Mouse (Mus musculus): ENCODE data around the gene Hist2h3b. TPM values are rescaled to one million over a fixed set of nuclear protein-coding genes. Genes with fewer than 3 reads are reported as not detected.
"Not testable (repeated sequence)": the region's sequence is repeated elsewhere in the genome, so short reads cannot be mapped to it uniquely, and the experiment has no call there.

The Hist2h3b gene
- total RNA-seq, 2 experiments from 2014 or later = 60.7 to 62.3 TPM

DNA sequence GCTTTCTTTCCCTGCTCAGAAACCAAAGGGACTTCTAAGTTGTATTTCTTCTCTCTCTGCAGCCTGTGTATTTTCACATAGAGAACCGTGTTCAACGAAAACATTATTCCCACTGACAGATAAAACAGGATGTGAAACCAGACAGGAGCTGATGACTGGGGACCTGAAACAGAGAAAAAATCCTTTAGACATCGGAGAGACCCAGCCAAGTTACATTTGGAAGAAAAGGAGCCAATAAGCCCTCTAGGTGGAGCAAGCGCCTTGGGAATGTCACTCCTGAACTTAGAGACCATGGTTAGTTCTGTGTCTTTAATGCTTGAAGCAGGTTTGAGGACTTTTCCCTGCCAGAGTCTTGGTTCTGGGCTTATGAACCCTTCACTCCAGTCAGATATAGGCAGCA, 16.0 kb downstream of the Hist2h3b start:
- no peak for DNase-seq (ENCODE audit: low spot score in 2 of 2)
- intact Hi-C loops (cut with DNase I) = loop anchor here (5.0 kb wide), 1 partner anchor 158 kb away; no protein-coding TSS in a partner anchor

DNA sequence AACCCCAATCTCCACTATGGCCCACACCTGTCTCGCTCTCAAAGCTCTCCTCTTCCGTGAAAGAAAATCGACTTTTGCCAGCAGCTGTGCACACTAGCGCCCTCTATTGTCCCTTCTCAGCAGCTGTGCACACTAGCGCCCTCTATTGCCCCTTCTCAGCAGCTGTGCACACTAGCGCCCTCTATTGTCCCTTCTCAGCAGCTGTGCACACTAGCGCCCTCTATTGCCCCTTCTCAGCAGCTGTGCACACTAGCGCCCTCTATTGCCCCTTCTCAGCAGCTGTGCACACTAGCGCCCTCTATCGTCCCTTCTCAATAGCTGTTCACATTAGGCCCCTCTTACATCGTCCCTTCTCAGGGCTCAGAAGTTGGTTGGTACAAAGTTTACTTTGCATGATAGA, 18.9 kb downstream of the Hist2h3b start:
- intact Hi-C loops (cut with DNase I) = not testable (repeated sequence)

DNA sequence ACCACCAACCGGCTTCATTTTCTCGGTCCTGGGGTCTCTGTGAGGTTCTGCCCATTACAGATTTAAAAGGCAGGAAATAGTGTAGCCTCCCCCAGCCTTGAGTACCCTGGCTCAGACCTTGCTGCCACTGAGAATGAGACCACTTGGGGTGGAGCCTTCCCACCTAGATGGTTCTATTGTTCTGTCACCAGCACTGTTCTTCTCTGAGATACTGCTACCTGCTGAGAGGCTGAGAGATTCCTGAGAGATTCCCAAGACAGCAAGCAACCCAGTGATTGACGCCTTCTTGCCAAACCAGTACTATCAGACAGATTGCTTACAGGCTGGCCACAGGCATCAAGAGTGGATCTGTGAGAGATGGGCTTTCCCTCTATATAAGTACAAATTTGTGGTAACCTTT, 20.7 kb downstream of the Hist2h3b start:
- no peak for DNase-seq (ENCODE audit: low spot score in 2 of 2)
- intact Hi-C loops (cut with DNase I) = no loop called here

More for the DNA sequence above, 18.9 kb downstream of the Hist2h3b start:
- not testable (repeated sequence) for DNase-seq (ENCODE audit: low spot score in 2 of 2)

DNA sequence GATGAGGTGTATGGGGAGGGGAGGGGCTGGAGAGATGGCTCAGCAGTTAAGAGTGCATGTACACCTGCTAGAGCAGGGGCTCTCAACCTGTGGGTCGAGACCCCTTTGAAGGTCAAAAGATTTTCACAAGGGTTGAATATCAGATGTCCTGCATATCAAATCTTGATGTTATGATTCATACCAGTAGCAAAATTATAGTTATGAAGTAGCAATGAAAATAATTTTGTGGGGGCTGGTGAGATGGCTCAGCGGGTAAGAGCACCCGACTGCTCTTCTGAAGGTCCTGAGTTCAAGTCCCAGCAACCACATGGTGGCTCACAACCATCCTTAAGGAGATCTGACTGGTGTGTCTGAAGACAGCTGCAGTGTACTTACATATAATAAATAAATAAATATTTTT, 22.3 kb downstream of the Hist2h3b start:
- DNase-seq (ENCODE audit: low spot score in 2 of 2); intact Hi-C loops (cut with DNase I): not testable (repeated sequence)

DNA sequence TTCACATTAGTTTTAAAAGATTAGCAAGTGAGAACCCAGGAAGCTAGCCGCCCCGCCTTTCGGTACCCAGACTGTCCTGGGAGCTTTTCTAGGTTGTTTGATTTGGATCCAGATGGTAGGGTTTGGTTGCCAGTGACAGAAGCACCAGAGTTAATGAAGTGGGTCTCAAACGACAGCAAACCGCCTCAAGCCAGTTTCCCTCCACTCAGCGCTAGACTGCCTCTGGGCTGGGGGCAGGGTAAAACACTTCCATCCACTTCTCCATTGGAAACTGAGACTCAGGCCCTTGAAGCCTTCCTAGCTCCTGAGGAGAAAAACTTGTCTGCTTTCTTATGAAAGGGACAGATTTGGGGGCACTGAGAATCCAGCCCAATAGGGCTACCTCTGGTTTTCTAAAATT, 24.2 kb downstream of the Hist2h3b start:
- DNase-seq (ENCODE audit: low spot score in 2 of 2) = no peak
- intact Hi-C loops (cut with DNase I) = no loop called here

DNA sequence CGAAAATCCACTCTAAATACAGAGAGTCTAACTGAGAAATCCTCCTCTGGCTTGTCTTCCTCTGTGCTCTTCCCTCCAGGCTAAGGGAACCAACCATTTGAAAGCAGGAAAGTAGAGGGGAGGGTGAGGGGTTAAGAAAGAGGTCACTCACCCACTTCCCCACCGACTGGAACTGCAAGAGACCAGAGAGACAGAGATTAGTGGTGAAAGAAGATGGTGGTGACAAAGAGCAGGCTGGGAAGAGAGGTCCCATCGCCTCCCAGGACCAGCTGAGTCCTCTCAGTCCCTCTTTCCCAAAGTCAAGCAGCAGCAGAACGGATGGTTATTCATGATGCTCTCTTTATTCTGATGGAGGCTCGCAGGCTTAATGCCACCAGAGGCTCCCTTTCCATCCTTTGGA, 24.9 kb downstream of the Hist2h3b start:
- no peak for DNase-seq (ENCODE audit: low spot score in 2 of 2)
- intact Hi-C loops (cut with DNase I) = no loop called here

DNA sequence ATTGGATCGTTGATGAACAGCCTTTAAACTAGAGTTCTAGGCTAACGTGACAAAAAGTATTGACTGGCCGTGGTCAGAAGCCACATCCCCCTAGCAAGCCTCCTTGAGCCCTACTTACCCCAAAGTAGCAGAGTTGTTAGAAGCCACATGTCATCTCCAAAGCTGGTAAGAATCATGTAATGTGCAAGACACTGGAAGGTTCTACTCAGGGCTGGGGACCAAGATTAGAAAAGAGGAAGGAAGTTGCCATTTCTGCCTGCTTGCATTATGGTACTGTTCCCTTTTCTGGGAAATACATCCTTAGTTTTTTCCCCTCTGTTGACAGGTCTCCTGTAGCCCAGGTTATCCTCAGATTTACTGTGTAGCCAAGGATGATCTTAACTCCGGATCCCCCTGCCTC, 25.3 kb downstream of the Hist2h3b start, which contains the start of gene Fcgr1:
Gene Fcgr1, minus strand, starts transcription at position 183 of the 400 bp plus-strand sequence.
- no peak for DNase-seq (ENCODE audit: low spot score in 2 of 2)
- intact Hi-C loops (cut with DNase I) = no loop called here

DNA sequence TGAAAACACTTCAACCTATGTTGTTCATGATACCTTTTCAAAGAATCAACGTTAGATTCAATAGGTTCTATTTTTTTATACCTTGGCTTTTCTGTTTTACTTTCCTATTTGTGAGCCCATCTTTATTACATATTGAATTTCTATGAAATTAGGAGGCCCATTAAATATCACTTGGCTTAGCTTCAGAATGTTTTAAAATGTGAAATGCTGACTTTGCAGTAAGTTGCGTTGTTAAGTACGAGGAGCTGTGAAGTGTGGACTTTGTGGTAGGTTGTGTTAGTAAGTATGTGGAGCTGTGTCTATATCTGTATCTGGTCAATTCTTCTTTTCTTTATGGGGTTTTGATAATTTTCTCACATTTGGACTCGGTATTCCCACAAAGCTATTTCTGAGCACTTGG, 29.9 kb downstream of the Hist2h3b start:
- no peak for DNase-seq (ENCODE audit: low spot score in 2 of 2)
- intact Hi-C loops (cut with DNase I) = no loop called here

DNA sequence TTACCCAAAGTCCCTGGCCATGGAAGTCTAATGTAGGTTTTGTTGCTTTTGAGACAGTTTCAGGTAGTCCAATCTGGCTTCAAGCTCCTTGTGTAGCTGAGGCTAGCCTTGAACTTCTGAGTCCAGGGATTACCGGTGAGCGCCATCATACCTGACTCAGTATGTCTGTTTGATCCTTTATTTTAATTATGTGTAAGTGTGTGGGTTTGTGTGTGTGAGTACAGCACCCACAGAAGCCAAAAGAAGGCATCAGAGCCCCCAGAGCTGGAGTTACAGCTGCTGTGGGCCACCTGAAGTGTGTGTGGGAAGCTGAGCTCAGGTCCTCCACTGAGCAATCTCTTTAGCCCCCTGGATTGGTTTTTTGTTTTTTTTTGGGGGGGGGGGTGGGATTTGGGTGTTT, 31.1 kb downstream of the Hist2h3b start:
- DNase-seq (ENCODE audit: low spot score in 2 of 2) = no peak
- intact Hi-C loops (cut with DNase I) = no loop called here

DNA sequence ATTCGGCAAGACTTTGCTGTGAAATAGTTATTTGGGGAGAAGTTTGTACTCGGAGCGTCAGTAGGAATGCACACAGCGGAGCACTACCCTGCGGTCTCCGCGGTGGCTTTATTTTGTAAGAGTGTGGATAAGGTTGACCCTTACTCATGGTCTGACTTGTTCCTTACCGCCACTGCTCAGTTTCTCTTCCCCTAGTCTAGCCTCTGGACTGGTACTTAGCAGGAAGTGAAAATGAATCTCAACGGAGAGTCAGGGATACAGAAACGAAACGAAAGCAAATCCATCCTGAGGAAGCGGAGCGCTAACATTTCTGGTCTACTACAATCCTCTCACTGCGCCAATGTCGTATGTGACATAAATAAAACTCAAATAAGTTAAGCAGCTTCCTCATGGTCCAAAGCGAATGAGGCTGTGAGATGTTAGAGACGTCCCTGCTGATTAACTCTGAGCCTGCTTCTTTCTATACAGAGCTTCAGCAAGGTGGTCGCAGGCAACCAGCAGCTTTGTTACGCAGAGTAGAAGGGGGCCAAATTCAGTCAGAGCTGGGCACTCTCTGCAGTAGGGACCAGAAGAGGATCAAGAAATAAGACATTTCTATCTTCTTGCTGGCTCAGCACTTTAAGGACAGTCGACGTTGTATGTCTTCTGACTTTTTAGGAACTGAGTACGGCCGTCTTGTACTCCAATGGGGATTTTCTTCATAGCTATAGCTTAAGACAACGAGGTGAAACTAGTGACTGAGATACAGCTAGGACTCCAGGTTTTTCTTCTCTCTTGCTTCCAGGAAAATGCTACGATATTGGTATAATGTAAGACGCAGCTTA, 32.5 kb downstream of the Hist2h3b start:
- intact Hi-C loops (cut with DNase I) = no loop called here
- no peak for DNase-seq (ENCODE audit: low spot score in 2 of 2)

DNA sequence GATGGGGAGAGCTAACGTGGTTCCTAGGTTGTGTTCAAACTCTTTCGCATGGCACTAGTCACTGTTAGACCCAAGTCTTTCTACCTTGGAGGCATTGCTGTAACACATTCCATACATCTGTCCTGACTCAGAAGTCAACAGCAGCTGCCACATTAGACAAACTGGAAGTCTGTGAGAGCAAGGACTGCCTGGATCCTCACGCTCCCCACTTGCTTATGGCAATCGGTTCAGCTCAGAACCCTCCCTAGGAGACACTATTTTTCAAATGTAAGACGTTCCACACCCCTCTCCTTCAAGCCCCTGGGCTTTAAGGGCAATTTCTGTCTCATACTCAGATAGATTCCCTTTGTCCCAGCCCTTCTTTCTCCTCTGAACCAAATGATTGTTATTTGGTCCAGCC, 33.6 kb downstream of the Hist2h3b start:
- intact Hi-C loops (cut with DNase I) = no loop called here
- no peak for DNase-seq (ENCODE audit: low spot score in 2 of 2)

DNA sequence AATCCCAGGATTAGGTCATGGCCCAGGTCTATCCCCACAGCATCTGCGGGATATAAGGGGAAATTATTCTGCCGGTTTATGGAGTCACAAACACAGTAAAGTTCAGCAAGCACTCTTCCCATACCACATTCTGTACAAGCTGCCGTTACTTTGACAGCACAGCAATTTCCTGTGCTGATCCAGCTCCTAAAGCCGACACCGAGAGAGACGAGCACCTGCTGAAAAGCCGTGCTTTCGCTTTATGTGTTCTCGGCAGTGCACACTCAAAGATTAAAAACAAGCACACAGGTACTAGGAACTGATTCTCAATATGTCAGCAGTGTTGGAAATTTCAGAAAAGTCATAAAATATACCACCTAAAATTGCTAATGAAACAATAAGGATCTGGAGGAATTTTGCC, 38.1 kb downstream of the Hist2h3b start:
- intact Hi-C loops (cut with DNase I) = no loop called here

DNA sequence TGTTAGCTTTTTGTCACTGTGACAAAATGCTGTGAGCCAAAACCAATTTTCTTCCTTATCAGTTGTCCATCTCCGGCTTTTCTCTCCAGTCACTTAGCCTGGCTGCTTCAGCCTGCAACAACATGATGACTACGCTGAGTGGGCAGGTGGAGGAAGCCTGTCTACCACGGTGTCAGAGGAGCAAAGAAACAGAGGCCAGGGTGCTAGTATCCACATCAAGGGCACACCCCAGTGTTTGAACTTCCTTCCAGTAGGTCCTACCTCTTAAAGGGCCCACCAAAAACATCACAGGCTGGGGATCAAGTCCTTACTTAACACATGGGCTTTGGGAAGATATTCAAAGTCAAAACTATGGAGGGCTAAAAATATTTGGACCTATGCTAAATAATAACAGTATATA, 41.0 kb downstream of the Hist2h3b start:
- no peak for DNase-seq (ENCODE audit: low spot score in 2 of 2)
- intact Hi-C loops (cut with DNase I) = no loop called here

More for the DNA sequence above, 38.1 kb downstream of the Hist2h3b start:
- no peak for DNase-seq (ENCODE audit: low spot score in 2 of 2)

DNA sequence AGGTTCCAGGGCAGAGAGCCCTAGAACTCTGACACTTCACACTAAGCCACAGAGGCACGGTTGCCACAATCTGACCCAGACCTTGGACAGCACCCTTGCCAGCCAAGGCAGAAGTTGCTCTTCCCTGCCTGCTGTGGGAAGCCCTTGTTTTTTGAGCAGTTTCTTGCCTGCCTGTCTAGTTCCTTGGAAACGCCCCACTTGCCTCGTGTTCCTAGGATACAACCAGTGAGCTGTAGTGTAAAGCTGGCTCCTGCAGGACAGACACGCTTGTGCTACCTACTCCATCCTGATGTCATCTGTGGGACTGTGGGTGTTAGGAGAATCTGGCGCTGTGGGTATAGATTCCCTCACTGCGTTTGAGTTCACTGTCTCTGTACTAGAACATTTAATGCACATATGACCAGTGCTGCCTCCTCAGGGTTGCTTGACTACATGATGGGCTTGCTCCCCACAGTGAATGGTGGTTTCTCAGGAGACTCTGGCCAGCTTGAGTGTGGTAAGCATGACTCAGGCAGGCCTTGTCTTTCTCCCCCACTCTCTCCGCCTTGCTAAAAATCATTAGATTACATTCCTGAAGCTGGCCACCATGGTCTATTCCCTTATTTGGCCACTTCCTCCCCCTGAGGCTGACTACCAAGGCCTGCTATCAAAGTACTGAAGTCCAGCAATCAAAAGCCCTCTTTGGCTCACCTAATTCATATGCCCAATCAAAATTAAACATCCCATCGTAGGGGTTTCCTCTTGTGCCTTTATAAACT, 44.1 kb downstream of the Hist2h3b start:
- peak; percentile 24 to 42 for DNase-seq (ENCODE audit: low spot score in 2 of 2)
- intact Hi-C loops (cut with DNase I) = no loop called here

Small RNAs within 50 kb of the gene (microRNA-seq; reads per million reads assigned to microRNA genes)
- gene Gm44492 (not detected), gene Gm47311 (not detected), gene Gm47313 (not detected)

Other genes with a start within 250 kb of the Hist2h3b start
- 10 to 100 TPM; 40.5 to 42.1 TPM for gene Vps45, start 210.2 kb upstream of the Hist2h3b start, total RNA-seq (2021)
- gene Otud7b, start 164.1 kb upstream of the Hist2h3b start, total RNA-seq (2021) = 10 to 100 TPM; 28.8 to 32.0 TPM
- 1 to 10 TPM; 5.7 to 6.7 TPM for gene Mtmr11, start 106.7 kb upstream of the Hist2h3b start, total RNA-seq (2021)
- gene Sf3b4, start 96.3 kb upstream of the Hist2h3b start, total RNA-seq (2021) = 10 to 100 TPM; 40.7 to 42.9 TPM
- gene Sv2a, start 87.5 kb upstream of the Hist2h3b start, total RNA-seq (2021) = 100 to 1,000 TPM; 399 to 446 TPM
- gene Bola1, start 48.9 kb upstream of the Hist2h3b start, total RNA-seq (2021) = 10 to 100 TPM; 13.3 to 19.4 TPM
- gene Hist2h2ab, start 48.8 kb upstream of the Hist2h3b start, total RNA-seq (2021) = 10 to 100 TPM in 1 of 2 experiments, 1 to 10 TPM in 1; 10.0 to 11.1 TPM
- 10 to 100 TPM; 24.2 to 27.9 TPM for gene Hist2h2ac, start 47.8 kb upstream of the Hist2h3b start, total RNA-seq (2021)
- gene Hist2h2be, start 47.5 kb upstream of the Hist2h3b start, total RNA-seq (2021) = 1 to 10 TPM; 4.8 to 5.1 TPM
- gene Hist2h3c2, start 29.5 kb upstream of the Hist2h3b start, total RNA-seq (2021) = 1 to 10 TPM; 5.9 to 6.1 TPM
- gene Hist2h2aa2, start 28.4 kb upstream of the Hist2h3b start, total RNA-seq (2021) = 100 to 1,000 TPM; 204 to 210 TPM
- gene Hist2h2aa1, start 23.2 kb upstream of the Hist2h3b start, total RNA-seq (2021) = 10 to 100 TPM in 1 of 2 experiments, 1 to 10 TPM in 1; 6.3 to 10.1 TPM
- not detected for gene Hist2h3c1, start 22.0 kb upstream of the Hist2h3b start, total RNA-seq (2021)
- 10 to 100 TPM; 27.9 to 34.6 TPM for gene Hist2h4, start 5.3 kb upstream of the Hist2h3b start, total RNA-seq (2021)
- 100 to 1,000 TPM; 148 to 154 TPM for gene Hist2h2bb, start 1.1 kb downstream of the Hist2h3b start, total RNA-seq (2021)
- 1 to 10 TPM; 2.1 to 2.2 TPM for gene Fcgr1, start 25.3 kb downstream of the Hist2h3b start, total RNA-seq (2021)
- gene BC107364, start 183.7 kb downstream of the Hist2h3b start, total RNA-seq (2021) = not detected

Data from left cerebral cortex, postnatal 36 days (tissue).